Mouse (Mus musculus): ENCODE data around the gene Dhx9. TPM values are rescaled to one million over a fixed set of nuclear protein-coding genes. Genes with fewer than 3 reads are reported as not detected.

The Dhx9 gene
- polyA plus RNA-seq, 1 experiment from 2014 or later, result 41.2 TPM

DNA sequence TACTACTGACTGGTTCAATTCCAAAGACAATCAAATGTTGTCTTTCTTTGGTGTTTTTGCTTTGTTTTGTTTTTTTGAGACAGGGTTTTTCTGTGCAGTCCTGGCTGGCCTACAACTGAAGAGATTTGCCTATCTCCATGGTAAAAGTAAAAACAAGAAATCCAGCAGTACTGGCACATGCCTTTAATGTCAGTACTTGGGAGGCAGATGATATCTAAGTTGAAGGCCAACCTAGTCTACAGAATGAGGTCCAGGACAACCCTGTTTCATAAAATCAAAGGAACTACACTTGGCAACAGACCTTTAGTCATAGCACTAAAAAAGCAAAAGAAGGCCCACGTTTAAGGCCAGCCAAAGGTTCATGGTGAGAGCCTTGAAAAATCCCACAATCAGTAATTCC is 25.7 kb downstream of the Dhx9 start:
- 97% methylated on average over 1 of the region's 1 CpGs for WGBS
- Histone ChIP-seq H3K9me3 (ENCODE audit: control insufficient read depth, low read length) (no peaks in the 10 kb centered on the region), H3K4me3 (ENCODE audit: low read depth, low read length) (no peak overlapping the region), H3K27me3 (ENCODE audit: control insufficient read depth, insufficient read depth, low read length) (no peaks in the 10 kb centered on the region), H3K27ac (ENCODE audit: low read depth, low read length) (no peak overlapping the region), H3K36me3 (ENCODE audit: control insufficient read depth, insufficient read depth, low read length) (peaks cover 86% of the 10 kb centered on the region), H3K4me2 (ENCODE audit: low read depth, low read length) (no peak overlapping the region), H3K4me1 (ENCODE audit: control insufficient read depth, insufficient read depth, low read length) (no peaks in the 10 kb centered on the region), H3K9ac (replicated peaks; ENCODE audit: low read depth, low read length) (no peak overlapping the region)
- no peak for ATAC-seq (ENCODE audit: low read depth)

GRCm38 (mm10) chr1:153456137-153456536 is 31.3 kb downstream of the Dhx9 start:
- Histone ChIP-seq H3K9me3 (ENCODE audit: control insufficient read depth, low read length) (no peaks in the 10 kb centered on the region), H3K36me3 (ENCODE audit: control insufficient read depth, insufficient read depth, low read length) (peaks cover 59% of the 10 kb centered on the region), H3K4me3 (ENCODE audit: low read depth, low read length) (no peak overlapping the region), H3K4me1 (ENCODE audit: control insufficient read depth, insufficient read depth, low read length) (no peaks in the 10 kb centered on the region), H3K27ac (ENCODE audit: low read depth, low read length) (no peak overlapping the region), H3K4me2 (ENCODE audit: low read depth, low read length) (no peak overlapping the region), H3K27me3 (ENCODE audit: control insufficient read depth, insufficient read depth, low read length) (no peaks in the 10 kb centered on the region), H3K9ac (replicated peaks; ENCODE audit: low read depth, low read length) (no peak overlapping the region)
- WGBS, result 94% methylated on average over 5 of the region's 5 CpGs
- ATAC-seq (ENCODE audit: low read depth), result no peak

GRCm38 (mm10) chr1:153453146-153453642 is 34.3 kb downstream of the Dhx9 start:
- Histone ChIP-seq H3K4me1 (ENCODE audit: control insufficient read depth, insufficient read depth, low read length) (no peaks in the 10 kb centered on the region), H3K36me3 (ENCODE audit: control insufficient read depth, insufficient read depth, low read length) (peaks cover 36% of the 10 kb centered on the region), H3K4me3 (ENCODE audit: low read depth, low read length) (no peak overlapping the region), H3K9me3 (ENCODE audit: control insufficient read depth, low read length) (no peaks in the 10 kb centered on the region), H3K4me2 (ENCODE audit: low read depth, low read length) (no peak overlapping the region), H3K27me3 (ENCODE audit: control insufficient read depth, insufficient read depth, low read length) (no peaks in the 10 kb centered on the region), H3K27ac (ENCODE audit: low read depth, low read length) (no peak overlapping the region), H3K9ac (replicated peaks; ENCODE audit: low read depth, low read length) (no peak overlapping the region)
- no peak for ATAC-seq (ENCODE audit: low read depth)
- 89% methylated on average over 3 of the region's 3 CpGs for WGBS

GRCm38 (mm10) chr1:153451237-153452154 is 36.0 kb downstream of the Dhx9 start:
- no peak overlapping the region for H3K27ac ChIP-seq (ENCODE audit: low read depth, low read length)
- H3K36me3 ChIP-seq (ENCODE audit: control insufficient read depth, insufficient read depth, low read length), result peaks cover 21% of the 10 kb centered on the region
- no peak for ATAC-seq (ENCODE audit: low read depth)
- H3K4me1 ChIP-seq (ENCODE audit: control insufficient read depth, insufficient read depth, low read length), result no peaks in the 10 kb centered on the region
- H3K4me3 ChIP-seq (ENCODE audit: low read depth, low read length), result no peak overlapping the region
- no peaks in the 10 kb centered on the region for H3K9me3 ChIP-seq (ENCODE audit: control insufficient read depth, low read length)
- WGBS, result 71% methylated on average over 10 of the region's 10 CpGs
- no peak overlapping the region for H3K4me2 ChIP-seq (ENCODE audit: low read depth, low read length)
- no peaks in the 10 kb centered on the region for H3K27me3 ChIP-seq (ENCODE audit: control insufficient read depth, insufficient read depth, low read length)
- H3K9ac ChIP-seq (replicated peaks; ENCODE audit: low read depth, low read length), result no peak overlapping the region

- no peaks in the 10 kb centered on the region for H3K36me3 ChIP-seq (ENCODE audit: control insufficient read depth, insufficient read depth, low read length)
- H3K4me2 ChIP-seq (ENCODE audit: low read depth, low read length), result no peak overlapping the region
- WGBS, result 93% methylated on average over 20 of the region's 20 CpGs
- no peaks in the 10 kb centered on the region for H3K27me3 ChIP-seq (ENCODE audit: control insufficient read depth, insufficient read depth, low read length)
- no peaks in the 10 kb centered on the region for H3K9me3 ChIP-seq (ENCODE audit: control insufficient read depth, low read length)
- no peak overlapping the region for H3K9ac ChIP-seq (replicated peaks; ENCODE audit: low read depth, low read length)
- ATAC-seq (ENCODE audit: low read depth), result no peak
- no peak overlapping the region for H3K27ac ChIP-seq (ENCODE audit: low read depth, low read length)
- H3K4me1 ChIP-seq (ENCODE audit: control insufficient read depth, insufficient read depth, low read length), result no peaks in the 10 kb centered on the region
- H3K4me3 ChIP-seq (ENCODE audit: low read depth, low read length), result no peak overlapping the region
Observed at GRCm38 (mm10) chr1:153446120-153446831, 41.2 kb downstream of the Dhx9 start.

GRCm38 (mm10) chr1:153443632-153444031 is 43.8 kb downstream of the Dhx9 start:
- ATAC-seq (ENCODE audit: low read depth), result no peak
- H3K36me3 ChIP-seq (ENCODE audit: control insufficient read depth, insufficient read depth, low read length), result no peaks in the 10 kb centered on the region
- H3K27me3 ChIP-seq (ENCODE audit: control insufficient read depth, insufficient read depth, low read length), result no peaks in the 10 kb centered on the region
- no peak overlapping the region for H3K4me2 ChIP-seq (ENCODE audit: low read depth, low read length)
- no peak overlapping the region for H3K27ac ChIP-seq (ENCODE audit: low read depth, low read length)
- H3K9me3 ChIP-seq (ENCODE audit: control insufficient read depth, low read length), result no peaks in the 10 kb centered on the region
- no peak overlapping the region for H3K4me3 ChIP-seq (ENCODE audit: low read depth, low read length)
- H3K4me1 ChIP-seq (ENCODE audit: control insufficient read depth, insufficient read depth, low read length), result no peaks in the 10 kb centered on the region
- no peak overlapping the region for H3K9ac ChIP-seq (replicated peaks; ENCODE audit: low read depth, low read length)
- WGBS, result 79% methylated on average over 4 of the region's 4 CpGs

- H3K27ac ChIP-seq (ENCODE audit: low read depth, low read length), result no peak overlapping the region
- no peak overlapping the region for H3K9ac ChIP-seq (replicated peaks; ENCODE audit: low read depth, low read length)
- H3K9me3 ChIP-seq (ENCODE audit: control insufficient read depth, low read length), result no peaks in the 10 kb centered on the region
- no peaks in the 10 kb centered on the region for H3K4me1 ChIP-seq (ENCODE audit: control insufficient read depth, insufficient read depth, low read length)
- WGBS, result 80% methylated on average over 1 of the region's 1 CpGs
- H3K4me2 ChIP-seq (ENCODE audit: low read depth, low read length), result no peak overlapping the region
- no peak for ATAC-seq (ENCODE audit: low read depth)
- H3K36me3 ChIP-seq (ENCODE audit: control insufficient read depth, insufficient read depth, low read length), result no peaks in the 10 kb centered on the region
- H3K27me3 ChIP-seq (ENCODE audit: control insufficient read depth, insufficient read depth, low read length), result no peaks in the 10 kb centered on the region
- no peak overlapping the region for H3K4me3 ChIP-seq (ENCODE audit: low read depth, low read length)
Observed at GRCm38 (mm10) chr1:153443019-153443418, 44.4 kb downstream of the Dhx9 start.

- no peaks in the 10 kb centered on the region for H3K9me3 ChIP-seq (ENCODE audit: control insufficient read depth, low read length)
- no peak overlapping the region for H3K4me2 ChIP-seq (ENCODE audit: low read depth, low read length)
- 91% methylated on average over 3 of the region's 3 CpGs for WGBS
- no peak overlapping the region for H3K9ac ChIP-seq (replicated peaks; ENCODE audit: low read depth, low read length)
- H3K4me1 ChIP-seq (ENCODE audit: control insufficient read depth, insufficient read depth, low read length), result no peaks in the 10 kb centered on the region
- H3K27me3 ChIP-seq (ENCODE audit: control insufficient read depth, insufficient read depth, low read length), result no peaks in the 10 kb centered on the region
- H3K4me3 ChIP-seq (ENCODE audit: low read depth, low read length), result no peak overlapping the region
- ATAC-seq (ENCODE audit: low read depth), result no peak
- no peaks in the 10 kb centered on the region for H3K36me3 ChIP-seq (ENCODE audit: control insufficient read depth, insufficient read depth, low read length)
- H3K27ac ChIP-seq (ENCODE audit: low read depth, low read length), result no peak overlapping the region
Observed at GRCm38 (mm10) chr1:153441656-153442055, 45.8 kb downstream of the Dhx9 start.

GRCm38 (mm10) chr1:153440752-153441151 is 46.7 kb downstream of the Dhx9 start:
- ATAC-seq (ENCODE audit: low read depth), result no peak

More at GRCm38 (mm10) chr1:153440752-153441151, 46.7 kb downstream of the Dhx9 start:
- no peak overlapping the region for H3K4me2 ChIP-seq (ENCODE audit: low read depth, low read length)
- no peak overlapping the region for H3K4me3 ChIP-seq (ENCODE audit: low read depth, low read length)
- H3K27ac ChIP-seq (ENCODE audit: low read depth, low read length), result no peak overlapping the region
- H3K9ac ChIP-seq (replicated peaks; ENCODE audit: low read depth, low read length), result no peak overlapping the region
- H3K36me3 ChIP-seq (ENCODE audit: control insufficient read depth, insufficient read depth, low read length), result no peaks in the 10 kb centered on the region
- no peaks in the 10 kb centered on the region for H3K27me3 ChIP-seq (ENCODE audit: control insufficient read depth, insufficient read depth, low read length)
- WGBS, result 85% methylated on average over 4 of the region's 4 CpGs
- no peaks in the 10 kb centered on the region for H3K4me1 ChIP-seq (ENCODE audit: control insufficient read depth, insufficient read depth, low read length)
- no peaks in the 10 kb centered on the region for H3K9me3 ChIP-seq (ENCODE audit: control insufficient read depth, low read length)
